Mouse (Mus musculus) liver, adult 2 months (tissue): Measurements from ENCODE around the gene Tmem123. TPM values are rescaled to one million over a fixed set of nuclear protein-coding genes. Genes with fewer than 3 reads are reported as not detected.

ENCODE experiments used
- DNase-seq: peaks from one replicate; pipeline ENCODE4 v3.0.0-alpha.2; 2011; ENCODE audit warnings: low read depth, low spot score; ENCODE audit errors: extremely low read depth
- H3K27ac ChIP-seq: fragments of 200-500 bp; replicated peaks from 2 replicates; pipeline ENCODE4 v1.5.1; 2012; ENCODE audit warnings: low read depth, mild to moderate bottlenecking, control low read depth, inconsistent platforms, low read length; ENCODE audit not compliant: insufficient read depth
- H3K27me3 ChIP-seq: fragments of 200-500 bp; 2 replicates; pipeline ENCODE4 v1.6.1; 2012; ENCODE audit warnings: mild to moderate bottlenecking, moderate library complexity, low read length, inconsistent platforms; ENCODE audit not compliant: control insufficient read depth, insufficient read depth
- H3K36me3 ChIP-seq: fragments of 200-500 bp; 2 replicates; pipeline ENCODE4 v1.6.1; 2012; ENCODE audit warnings: low read length, inconsistent platforms; ENCODE audit not compliant: control insufficient read depth, insufficient read depth
- H3K4me1 ChIP-seq: fragments of 200-500 bp; 2 replicates; pipeline ENCODE4 v1.6.1; 2011; ENCODE audit warnings: low read length; ENCODE audit not compliant: control insufficient read depth, insufficient read depth
- H3K4me3 ChIP-seq: fragments of 200-500 bp; 2 replicates; pipeline ENCODE4 v1.5.1; 2011; ENCODE audit warnings: low read depth, mild to moderate bottlenecking, control low read depth, low read length, moderate library complexity; ENCODE audit not compliant: insufficient read depth
- H3K79me2 ChIP-seq: fragments of 200-500 bp; 2 replicates; pipeline ENCODE4 v1.6.1; 2012; ENCODE audit warnings: inconsistent platforms, mild to moderate bottlenecking, low read length, moderate library complexity; ENCODE audit not compliant: control insufficient read depth, insufficient read depth
- H3K9ac ChIP-seq: fragments of 200-500 bp; 2 replicates; pipeline ENCODE4 v1.6.1; 2012; ENCODE audit warnings: low read depth, mild to moderate bottlenecking, control low read depth, inconsistent platforms, low read length
- CTCF ChIP-seq: fragments of 200-500 bp; IDR thresholded peaks from 2 replicates; pipeline ENCODE4 v1.5.1; 2011; ENCODE audit warnings: low read depth, low read length, control low read depth
- POLR2A ChIP-seq: fragments of 200-500 bp; IDR thresholded peaks from 2 replicates; pipeline ENCODE4 v1.6.1; 2011; ENCODE audit warnings: low read length, control low read depth; ENCODE audit not compliant: insufficient read depth; ENCODE audit errors: extremely low read depth
- WGBS: fragments of 180-500 bp; shearing (Covaris S2); methylation state at CpG from one replicate; pipeline ENCODE4 v1.1.7; 2018; 5-methylcytosine and 5-hydroxymethylcytosine counted together
- polyA plus RNA-seq: library from polyadenylated mRNA; depleted of rRNA; stranded (reverse); fragments of >200 nt; gene quantifications from 2 replicates; pipeline ENCODE4 v1.2.3, GENCODE M21; 2012
- total RNA-seq: library from RNA; depleted of rRNA; stranded (reverse); fragments of >200 nt; gene quantifications from 2 replicates; pipeline ENCODE4 v1.2.3, GENCODE M21; 2014

Tmem123 gene
- total and polyA plus RNA-seq, 2 experiments = 15.8 to 26.9 TPM

DNA sequence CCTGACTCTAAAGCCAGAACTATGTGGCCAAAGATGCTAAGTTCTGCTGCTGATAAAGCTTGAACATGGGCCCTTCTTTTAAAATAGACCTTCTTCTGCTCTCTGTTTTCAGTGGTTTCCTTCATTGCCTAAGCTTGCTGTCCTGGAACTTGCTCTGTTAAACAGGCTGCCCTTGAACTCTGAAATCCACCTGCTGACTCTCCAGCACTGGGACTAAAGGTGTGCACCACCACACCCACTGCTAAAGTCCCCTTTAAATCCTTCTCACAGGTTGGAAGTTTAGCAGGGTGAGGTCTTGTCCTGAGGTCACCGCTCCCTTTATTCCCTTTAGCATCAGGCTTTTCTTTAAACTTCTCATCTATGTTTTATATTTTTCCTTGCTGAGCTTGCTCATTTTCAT is 13.1 kb downstream of the Tmem123 start:
- TF ChIP-seq POLR2A (no peak), CTCF (no peak)
- peak; percentile 15 for DNase-seq

DNA sequence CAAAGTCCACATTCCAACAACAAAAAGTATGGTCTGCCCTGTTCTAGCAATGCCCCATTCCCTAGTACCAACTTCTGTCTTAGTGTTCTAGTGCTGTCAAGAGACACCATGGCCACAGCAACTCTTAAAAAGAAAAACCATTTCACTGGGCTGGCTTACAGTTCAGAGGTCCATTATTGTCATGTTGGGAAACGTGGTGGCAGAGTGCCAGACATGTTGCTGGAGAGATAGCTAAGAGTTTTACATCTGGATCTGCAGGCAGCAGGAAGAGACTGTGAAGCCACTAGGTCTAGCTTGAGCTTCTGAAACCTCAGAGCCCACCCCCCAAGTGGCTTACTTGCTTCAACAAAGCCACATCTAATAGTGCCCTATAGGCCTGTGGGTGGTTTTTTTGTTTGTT is 13.8 kb downstream of the Tmem123 start:
- 80% methylated on average over 1 of the region's 1 CpGs for WGBS
- Histone ChIP-seq H3K27me3 (no peaks in the 10 kb centered on the region), H3K36me3 (0 out of 2 replicates have a peak, but pooled peaks cover 1% of the 10 kb centered on the region), H3K27ac (no peak overlapping the region), H3K4me3 (no peak overlapping the region), H3K79me2 (0 out of 2 replicates have a peak, but pooled peaks cover 3% of the 10 kb centered on the region), H3K9ac (no peak overlapping the region), H3K4me1 (no peaks in the 10 kb centered on the region)
- TF ChIP-seq CTCF = no peak
- no peak for TF ChIP-seq POLR2A
- DNase-seq = peak; percentile 75

More for the DNA sequence above, 13.1 kb downstream of the Tmem123 start:
- Histone ChIP-seq H3K36me3 (0 out of 2 replicates have a peak, but pooled peaks cover 2% of the 10 kb centered on the region), H3K4me3 (no peak overlapping the region), H3K79me2 (0 out of 2 replicates have a peak, but pooled peaks cover 3% of the 10 kb centered on the region), H3K9ac (no peak overlapping the region), H3K27ac (no peak overlapping the region), H3K4me1 (no peaks in the 10 kb centered on the region), H3K27me3 (no peaks in the 10 kb centered on the region)
- WGBS = 100% methylated on average over 1 of the region's 1 CpGs

DNA sequence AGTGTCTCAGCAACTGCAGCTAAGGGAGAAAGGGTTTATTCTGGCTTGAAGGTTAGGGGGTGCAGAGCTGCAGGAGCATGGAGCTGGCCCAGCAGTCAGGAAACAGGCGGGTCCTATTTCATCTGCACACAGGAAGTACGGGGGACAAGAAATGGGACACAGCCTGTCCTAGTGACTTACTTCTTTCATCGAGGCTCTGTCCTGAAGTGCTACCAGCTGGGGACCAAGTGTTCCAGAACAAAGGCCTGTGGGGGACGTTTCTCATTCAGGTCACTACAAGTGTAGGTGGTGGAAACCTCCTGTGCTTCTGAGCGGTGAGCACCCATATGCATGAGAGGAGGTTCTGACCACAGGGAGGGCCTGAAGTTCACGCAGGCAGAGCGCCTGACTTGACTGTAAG is 14.9 kb downstream of the Tmem123 start:
- H3K4me3 ChIP-seq = no peak overlapping the region
- DNase-seq = no peak
- TF ChIP-seq CTCF (no peak), POLR2A (no peak)
- H3K79me2 ChIP-seq = 0 out of 2 replicates have a peak, but pooled peaks cover 3% of the 10 kb centered on the region
- H3K4me1 ChIP-seq = no peaks in the 10 kb centered on the region
- no peaks in the 10 kb centered on the region for H3K27me3 ChIP-seq
- WGBS = 88% methylated on average over 7 of the region's 7 CpGs
- no peaks in the 10 kb centered on the region for H3K36me3 ChIP-seq
- H3K27ac ChIP-seq = no peak overlapping the region
- no peak overlapping the region for H3K9ac ChIP-seq

DNA sequence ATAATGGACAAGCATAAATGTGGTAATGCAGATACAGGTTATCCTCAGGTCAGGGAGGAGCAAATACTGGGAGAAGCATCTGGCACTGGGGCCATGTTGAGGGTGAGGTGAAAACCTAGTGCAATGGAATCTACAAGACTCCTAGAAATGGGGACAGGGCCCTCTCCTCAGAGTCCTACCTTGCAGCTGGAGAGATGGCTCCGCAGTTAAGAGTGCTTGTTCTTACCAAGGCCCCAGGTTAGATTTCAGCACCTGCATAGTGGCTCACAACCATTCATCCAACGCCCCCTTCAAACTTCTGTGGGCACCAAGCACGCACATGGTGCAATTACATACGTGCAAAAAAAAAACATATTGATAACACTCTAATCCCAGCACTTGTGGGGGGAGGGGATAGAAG is 15.9 kb downstream of the Tmem123 start:
- Histone ChIP-seq H3K79me2 (0 out of 2 replicates have a peak, but pooled peaks cover 3% of the 10 kb centered on the region), H3K36me3 (0 out of 2 replicates have a peak, but pooled peaks cover 2% of the 10 kb centered on the region), H3K27me3 (no peaks in the 10 kb centered on the region), H3K27ac (no peak overlapping the region), H3K4me1 (no peaks in the 10 kb centered on the region), H3K9ac (no peak overlapping the region), H3K4me3 (no peak overlapping the region)
- DNase-seq = no peak
- TF ChIP-seq CTCF (no peak), POLR2A (no peak)
- 91% methylated on average over 4 of the region's 4 CpGs for WGBS

DNA sequence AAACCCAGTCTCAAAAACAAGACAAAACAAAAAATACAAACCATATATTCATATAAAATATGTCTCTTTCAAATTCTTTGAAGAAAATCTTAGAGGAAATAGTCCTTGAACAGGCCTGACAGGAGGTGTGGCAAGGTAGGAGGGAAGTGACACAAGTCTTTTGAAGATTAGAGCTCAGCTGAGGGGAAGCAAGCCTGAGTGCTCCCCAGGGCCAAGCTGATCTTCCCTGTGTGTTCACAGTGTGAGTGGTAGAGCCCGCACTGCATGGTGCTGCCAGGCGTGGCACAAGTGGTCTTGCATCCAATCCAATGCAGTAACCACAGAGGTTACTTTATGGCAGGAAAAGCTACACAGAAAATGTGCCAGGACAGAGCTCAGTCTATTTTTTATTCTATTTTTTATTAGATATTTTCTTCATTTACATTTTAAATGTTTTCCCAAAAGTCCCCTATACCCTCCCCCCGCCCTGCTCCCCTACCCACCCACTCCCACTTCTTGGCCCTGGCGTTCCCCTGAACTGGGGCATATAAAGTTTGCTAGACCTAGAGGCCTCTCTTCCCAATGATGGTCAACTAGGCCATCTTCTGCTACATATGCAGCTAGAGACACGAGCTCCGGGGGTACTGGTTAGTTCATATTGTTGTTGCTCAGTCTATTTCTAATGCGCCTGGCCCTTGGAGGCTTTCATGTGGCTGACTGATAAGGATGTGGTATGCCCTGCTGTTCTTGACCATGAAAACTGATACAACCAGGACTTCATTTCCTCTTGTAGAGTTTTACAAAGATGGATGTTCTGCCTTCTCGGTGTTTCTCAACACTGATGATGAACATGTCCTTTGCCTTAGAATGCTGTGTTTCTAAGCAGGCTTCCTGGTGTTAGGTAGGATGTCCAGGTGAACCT is 16.7 kb downstream of the Tmem123 start:
- 0 out of 2 replicates have a peak, but pooled peaks cover 2% of the 10 kb centered on the region for H3K36me3 ChIP-seq
- H3K27ac ChIP-seq = no peak overlapping the region
- H3K9ac ChIP-seq = no peak overlapping the region
- no peak for TF ChIP-seq CTCF
- TF ChIP-seq POLR2A = no peak
- H3K4me3 ChIP-seq = no peak overlapping the region
- no peak for DNase-seq
- no peaks in the 10 kb centered on the region for H3K4me1 ChIP-seq
- 0 out of 2 replicates have a peak, but pooled peaks cover 3% of the 10 kb centered on the region for H3K79me2 ChIP-seq
- H3K27me3 ChIP-seq = no peaks in the 10 kb centered on the region
- WGBS = 93% methylated on average over 8 of the region's 8 CpGs
